Mouse (Mus musculus) ES-Bruce4 (cell line): ENCODE measurements around the gene Arhgap29.

ENCODE experiments used
- CTCF ChIP-seq: IDR thresholded peaks from one replicate; pipeline ENCODE4 v1.8.1; 2011; ENCODE audit warnings: low read depth, low read length
- EP300 ChIP-seq: IDR thresholded peaks from 2 replicates; pipeline ENCODE4 v1.6.1; 2011; ENCODE audit warnings: low read depth, low read length; ENCODE audit not compliant: insufficient read depth

GRCm38 (mm10) chr3:121951116-121951515 lies 1.2 kb upstream of the Arhgap29 start:
- TF ChIP-seq CTCF (no peak), EP300 (no peak)
